Mouse (Mus musculus) brain, embryonic 14.5 days (tissue): ENCODE results near the gene Arl16. TPM values are rescaled to one million over a fixed set of nuclear protein-coding genes. Genes with fewer than 3 reads are reported as not detected.
A peak's percentile ranks its signal among the peaks of the same experiment; 100 is the strongest.

Experiments used
- DNase-seq: peaks from one replicate; pipeline ENCODE4 v3.0.0-alpha.2; 2011; ENCODE audit warnings: low read depth
- CTCF ChIP-seq: fragments of 200-500 bp; IDR thresholded peaks from 2 replicates; pipeline ENCODE4 v1.5.1; 2012; ENCODE audit warnings: inconsistent platforms, mild to moderate bottlenecking, moderate library complexity, borderline replicate concordance; ENCODE audit not compliant: insufficient read depth, insufficient read length; ENCODE audit errors: extremely low read depth
- POLR2A ChIP-seq: fragments of 200-500 bp; IDR thresholded peaks from 2 replicates; pipeline ENCODE4 v1.6.1; 2012; ENCODE audit warnings: mild to moderate bottlenecking, inconsistent platforms, borderline replicate concordance; ENCODE audit not compliant: poor library complexity, insufficient read depth, insufficient read length, severe bottlenecking; ENCODE audit errors: extremely low read depth
- polyA plus RNA-seq: library from polyadenylated mRNA; depleted of rRNA; stranded (reverse); fragments of >200 nt; gene quantifications from 2 replicates; pipeline ENCODE4 v1.2.3, GENCODE M21; 2012; rRNA removed

The Arl16 gene
- polyA plus RNA-seq, 1 experiment, result 42.4 TPM

DNA sequence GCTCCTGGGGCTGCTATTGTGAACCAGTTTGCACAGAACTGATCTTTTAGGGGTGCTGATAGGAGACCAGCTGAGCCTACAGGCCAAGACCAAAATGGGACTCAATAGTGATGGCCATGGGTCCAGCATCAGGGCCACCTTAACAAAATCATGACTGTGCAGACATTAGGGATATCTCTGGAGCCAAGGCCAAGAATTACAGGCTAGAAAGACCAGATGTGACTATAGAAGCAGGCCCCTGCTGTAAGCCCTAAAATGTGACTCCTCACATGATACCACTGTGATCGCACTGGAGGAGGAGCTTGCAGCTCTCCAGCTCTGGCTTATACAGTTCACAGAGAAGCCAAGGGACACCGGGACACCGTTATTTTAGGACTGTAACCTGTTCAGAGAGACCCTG lies 25.1 kb downstream of the Arl16 start, which contains the start of gene Tspan10:
TSS of gene Tspan10 (plus strand) at position 301 of the 400 bp plus-strand sequence.
- DNase-seq, result no peak
- TF ChIP-seq POLR2A (no peak), CTCF (no peak)

DNA sequence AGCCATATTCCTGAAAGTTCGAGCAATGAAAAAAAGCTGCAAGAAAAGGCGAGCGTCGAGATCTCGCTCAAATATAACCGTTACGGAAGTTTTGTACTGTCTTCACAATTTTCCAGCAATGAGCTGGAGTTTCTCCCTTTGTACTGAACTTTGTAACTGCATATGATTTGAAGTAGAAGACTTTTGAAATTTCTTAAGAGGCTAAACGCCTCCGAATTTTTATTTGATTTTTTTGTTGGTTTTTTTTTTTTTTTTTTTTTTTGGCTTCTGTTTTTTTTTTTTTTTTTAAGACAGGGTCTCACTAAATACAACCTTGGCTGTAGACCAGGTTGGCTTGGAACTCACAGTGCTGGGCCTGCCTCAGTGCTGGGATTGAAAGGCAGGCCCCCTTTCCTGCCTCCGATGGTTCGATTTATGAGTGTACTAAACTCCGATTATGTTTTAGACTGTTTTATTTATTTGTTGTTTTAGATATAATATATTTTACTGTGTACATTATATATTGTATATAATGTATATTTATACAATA lies 29.5 kb downstream of the Arl16 start:
- no peak for TF ChIP-seq CTCF
- TF ChIP-seq POLR2A, result no peak
- no peak for DNase-seq

DNA sequence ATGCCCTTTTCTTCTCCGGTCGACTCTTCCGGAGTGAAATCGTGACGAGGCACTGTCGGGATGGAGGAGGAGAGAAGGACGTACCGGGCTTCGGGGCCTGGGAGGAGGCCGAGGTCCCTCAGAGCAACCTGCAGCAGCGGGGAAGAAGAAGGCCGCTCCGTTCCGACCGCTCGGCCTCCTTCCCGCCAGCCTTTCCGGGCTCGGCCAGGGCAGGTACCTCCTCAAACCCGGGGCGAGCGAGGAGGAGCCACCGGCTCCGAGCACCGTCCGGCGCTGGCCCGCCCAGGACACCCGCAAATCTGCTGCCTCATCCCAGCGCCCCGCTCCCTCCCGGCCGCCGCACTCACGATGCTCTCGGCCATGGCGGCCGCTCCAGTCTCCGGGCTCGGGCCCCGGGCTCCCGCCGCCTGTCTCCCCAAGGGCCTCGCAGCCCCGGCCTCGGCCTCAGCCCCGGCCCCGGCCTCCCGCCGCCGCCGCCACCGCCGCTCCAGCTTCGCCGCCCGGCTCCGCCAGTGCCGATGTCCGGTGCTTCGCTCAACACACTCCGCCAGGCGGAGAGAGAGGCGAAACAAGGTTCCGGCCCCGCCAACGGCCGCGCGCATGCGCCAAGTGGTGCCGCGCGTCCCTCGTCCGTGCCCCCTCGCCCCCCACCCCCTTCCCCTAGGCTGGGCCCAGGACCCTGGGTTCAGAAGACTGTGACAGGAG lies 30.1 kb downstream of the Arl16 start, which contains the start of gene Nploc4:
TSS of gene Nploc4 (minus strand) at position 557 of the 705 bp plus-strand sequence.
- TF ChIP-seq POLR2A (peak; percentile 73), CTCF (no peak)

DNA sequence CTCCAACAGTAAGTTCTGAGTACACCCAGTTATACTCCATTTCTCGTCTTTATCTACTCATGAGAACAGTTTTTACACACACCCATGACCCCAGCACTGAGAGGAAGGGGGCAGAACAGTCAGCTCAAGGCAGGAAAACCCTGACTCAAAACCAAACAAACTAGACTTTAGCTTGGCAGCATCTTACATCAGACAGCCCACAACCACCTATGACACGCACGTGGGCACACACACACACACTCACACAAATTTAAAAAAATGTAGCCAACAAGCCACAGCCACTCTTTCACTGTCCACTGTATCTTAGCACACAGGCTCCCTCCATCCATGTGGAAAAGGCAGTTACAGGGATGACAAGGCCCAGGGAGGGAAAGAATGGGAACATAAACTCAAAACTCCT lies 40.7 kb downstream of the Arl16 start:
- no peak for TF ChIP-seq CTCF
- TF ChIP-seq POLR2A, result no peak
- no peak for DNase-seq

More for the DNA sequence above, 30.1 kb downstream of the Arl16 start, which contains the start of gene Nploc4:
- DNase-seq, result peak; percentile 92

DNA sequence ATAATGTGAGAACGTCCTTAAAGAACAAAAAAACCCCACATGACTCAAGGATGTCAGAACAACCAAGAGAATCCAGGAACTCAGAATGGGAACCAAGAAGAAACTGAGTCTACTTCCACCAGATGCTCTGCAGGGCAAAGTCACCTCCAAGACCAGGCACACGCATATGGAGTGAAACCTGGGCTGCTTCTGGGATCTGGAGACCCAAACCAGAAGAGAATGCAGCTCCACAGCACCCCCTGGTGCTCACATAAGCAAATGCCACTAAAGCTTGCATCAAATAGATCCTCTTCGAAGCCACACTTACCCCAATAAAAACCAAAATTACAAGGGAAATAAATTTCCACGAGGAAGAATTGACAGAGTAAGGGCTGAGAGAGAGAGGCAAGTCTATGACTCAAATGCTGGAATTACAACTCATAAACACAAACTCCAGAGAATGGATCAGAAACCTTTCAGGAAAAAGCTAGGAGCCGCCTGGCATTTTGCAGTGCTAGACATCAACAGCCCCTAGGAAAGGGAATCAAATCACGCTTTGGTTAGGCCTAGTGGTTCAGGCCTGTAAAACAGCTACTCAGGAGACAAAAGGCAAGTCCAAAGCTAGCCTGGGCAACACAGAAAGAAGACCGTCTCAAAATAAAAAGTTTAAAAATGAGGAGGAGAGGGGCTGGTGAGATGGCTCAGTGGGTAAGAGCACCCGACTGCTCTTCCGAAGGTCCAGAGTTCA lies 43.7 kb downstream of the Arl16 start:
- peak; percentile 87 for DNase-seq
- TF ChIP-seq POLR2A (no peak), CTCF (peak; percentile 83)

DNA sequence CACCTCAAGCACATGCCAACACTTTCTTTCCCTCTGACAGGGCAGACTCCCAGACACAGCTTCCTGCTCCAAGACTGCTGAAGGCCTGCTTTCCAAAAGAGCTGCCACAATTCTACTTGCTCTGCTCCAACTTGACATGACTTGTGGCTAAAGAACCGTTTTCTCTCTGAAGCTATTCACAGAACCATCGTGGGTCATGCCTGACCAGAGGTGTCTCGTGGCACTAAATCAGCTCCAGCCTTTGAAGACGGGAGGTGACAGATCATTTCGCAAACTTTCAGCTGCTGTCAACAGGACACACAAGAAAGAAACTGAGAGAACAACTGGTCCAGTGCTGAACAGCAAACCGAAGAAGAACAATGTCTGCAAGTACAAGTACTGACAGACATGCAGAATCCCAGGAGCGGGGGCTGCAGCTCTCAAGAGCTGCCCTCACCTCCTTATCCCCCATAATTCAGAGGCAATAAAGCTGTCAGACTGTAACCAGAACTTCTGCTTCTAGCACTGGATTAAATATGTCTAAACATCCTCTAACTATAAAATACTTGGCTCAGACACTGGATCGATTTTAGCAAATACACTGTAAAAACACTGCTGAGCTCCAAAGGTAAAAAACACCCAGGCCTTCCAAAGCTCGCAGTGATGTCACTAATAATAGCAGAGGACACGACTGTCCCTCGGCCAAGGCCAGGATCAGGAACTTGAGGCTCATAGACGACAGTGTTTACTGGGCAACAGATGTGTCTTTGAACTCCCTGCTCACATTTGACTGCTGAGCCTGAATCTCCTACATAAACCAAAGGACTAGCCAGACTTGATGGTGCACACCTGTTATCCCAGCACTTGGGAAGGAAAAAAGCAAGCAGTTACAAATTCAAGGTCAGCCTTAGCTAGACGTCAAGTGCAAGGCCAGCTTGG lies 44.5 kb downstream of the Arl16 start:
- no peak for DNase-seq
- no peak for TF ChIP-seq CTCF

DNA sequence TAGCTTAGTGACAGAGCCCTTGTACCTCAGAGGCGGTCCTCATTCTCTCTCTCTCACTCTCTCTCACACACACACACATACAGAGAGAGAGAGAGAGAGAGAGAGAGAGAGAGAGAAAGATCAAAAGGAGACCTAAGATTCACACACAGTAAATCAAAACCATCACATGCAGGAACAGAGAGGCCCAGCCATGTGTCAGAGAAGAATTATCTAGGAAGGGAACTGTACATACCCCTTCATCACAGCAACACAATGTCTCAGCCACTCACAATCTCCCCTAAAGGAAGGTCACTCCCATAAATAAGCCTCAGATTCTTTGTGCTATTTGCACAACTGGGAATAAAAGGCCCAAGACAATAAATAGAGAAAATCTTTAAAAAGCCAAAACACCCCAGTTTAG lies 48.8 kb downstream of the Arl16 start:
- TF ChIP-seq CTCF (no peak), POLR2A (no peak)
- DNase-seq, result no peak

DNA sequence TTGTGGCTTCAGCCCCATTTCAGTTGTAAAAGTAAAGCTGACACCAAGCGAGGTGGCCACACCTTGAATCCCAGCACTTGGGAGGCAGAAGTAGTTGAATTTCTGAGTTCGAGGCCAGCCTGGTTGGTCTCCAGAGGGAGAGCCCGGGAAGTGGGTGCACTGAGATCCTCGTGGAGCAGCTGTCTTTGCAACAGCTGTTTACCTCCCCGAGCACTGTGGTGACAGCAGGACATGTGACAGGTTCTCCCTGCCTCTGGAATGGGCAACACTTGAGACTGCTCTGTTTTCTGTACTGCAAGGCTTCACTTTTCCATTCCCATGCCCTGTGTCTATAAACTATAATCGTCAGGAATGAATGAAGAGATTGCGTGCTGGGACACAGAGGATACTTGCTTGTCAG lies 49.6 kb downstream of the Arl16 start:
- no peak for TF ChIP-seq CTCF
- TF ChIP-seq POLR2A, result no peak
- DNase-seq, result no peak

Other genes with a start within 250 kb of the Arl16 start
- 29.0 and 47.0 TPM in 2 replicates for gene Bahcc1, start 234.7 kb downstream of the Arl16 start, polyA plus RNA-seq
- 1,716 and 3,108 TPM in 2 replicates for gene Actg1, start 119.1 kb downstream of the Arl16 start, polyA plus RNA-seq
- gene Fscn2, start 106.1 kb downstream of the Arl16 start, polyA plus RNA-seq, result 0.95 and 0.96 TPM in 2 replicates
- gene Faap100, start 88.8 kb downstream of the Arl16 start, polyA plus RNA-seq, result 114 and 122 TPM in 2 replicates
- gene Nploc4, start 29.9 kb downstream of the Arl16 start, polyA plus RNA-seq, result 62.6 and 63.2 TPM in 2 replicates
- gene Tspan10, start 25.0 kb downstream of the Arl16 start, polyA plus RNA-seq, result 0.04 and 0.10 TPM in 2 replicates
- gene Pde6g, start 14.1 kb downstream of the Arl16 start, polyA plus RNA-seq, result 0.34 and 0.53 TPM in 2 replicates
- gene Oxld1, start 9.5 kb downstream of the Arl16 start, polyA plus RNA-seq, result 7.1 and 12.2 TPM in 2 replicates
- gene Ccdc137, start 9.5 kb downstream of the Arl16 start, polyA plus RNA-seq, result 24.2 and 35.7 TPM in 2 replicates
- gene Mrpl12, start 17.0 kb upstream of the Arl16 start, polyA plus RNA-seq, result 96.3 and 107 TPM in 2 replicates
- gene Slc25a10, start 24.2 kb upstream of the Arl16 start, polyA plus RNA-seq, result 40.6 and 57.3 TPM in 2 replicates
- 0.32 and 0.36 TPM in 2 replicates for gene Gcgr, start 63.1 kb upstream of the Arl16 start, polyA plus RNA-seq
- gene Mcrip1, start 82.1 kb upstream of the Arl16 start, polyA plus RNA-seq, result 204 and 253 TPM in 2 replicates
- not detected in 2 replicates for gene Ppp1r27, start 83.5 kb upstream of the Arl16 start, polyA plus RNA-seq
- 162 and 206 TPM in 2 replicates for gene P4hb, start 105.6 kb upstream of the Arl16 start, polyA plus RNA-seq
- 540 and 581 TPM in 2 replicates for gene Arhgdia, start 114.0 kb upstream of the Arl16 start, polyA plus RNA-seq
- 86.8 and 89.7 TPM in 2 replicates for gene Alyref, start 130.8 kb upstream of the Arl16 start, polyA plus RNA-seq
- gene Anapc11, start 130.8 kb upstream of the Arl16 start, polyA plus RNA-seq, result 175 and 222 TPM in 2 replicates
- gene Npb, start 140.9 kb upstream of the Arl16 start, polyA plus RNA-seq, result 0.29 and 0.45 TPM in 2 replicates
- gene Pcyt2, start 150.3 kb upstream of the Arl16 start, polyA plus RNA-seq, result 229 and 307 TPM in 2 replicates
- gene Sirt7, start 157.6 kb upstream of the Arl16 start, polyA plus RNA-seq, result 59.4 and 85.8 TPM in 2 replicates
- 57.4 and 57.6 TPM in 2 replicates for gene Mafg, start 166.0 kb upstream of the Arl16 start, polyA plus RNA-seq
- gene Pycr1, start 176.2 kb upstream of the Arl16 start, polyA plus RNA-seq, result 19.9 and 26.8 TPM in 2 replicates
- gene Myadml2, start 180.6 kb upstream of the Arl16 start, polyA plus RNA-seq, result 0.35 and 0.51 TPM in 2 replicates
- 1.7 and 2.7 TPM in 2 replicates for gene Notum, start 193.6 kb upstream of the Arl16 start, polyA plus RNA-seq
- gene Aspscr1, start 205.4 kb upstream of the Arl16 start, polyA plus RNA-seq, result 83.0 and 90.3 TPM in 2 replicates
- gene Cenpx, start 246.1 kb upstream of the Arl16 start, polyA plus RNA-seq, result 59.7 and 89.6 TPM in 2 replicates
- gene Lrrc45, start 246.3 kb upstream of the Arl16 start, polyA plus RNA-seq, result 97.6 and 128 TPM in 2 replicates